Mouse (Mus musculus) embryonic facial prominence, embryonic 10.5 days (tissue): Measurements from ENCODE around the gene Hnf1a. TPM values are rescaled to one million over a fixed set of nuclear protein-coding genes. Genes with fewer than 3 reads are reported as not detected.

Experiments used
- DNase-seq: peaks from one replicate; pipeline ENCODE4 v3.0.0-alpha.2; 2017; ENCODE audit warnings: low spot score
- H3K27ac ChIP-seq: fragments of 300-500 bp; sonication (generic); replicated peaks from 2 replicates; pipeline ENCODE4 v1.5.1; 2016; ENCODE audit warnings: mild to moderate bottlenecking
- H3K27me3 ChIP-seq: fragments of 300-500 bp; sonication (generic); replicated peaks from 2 replicates; pipeline ENCODE4 v1.6.1; 2016; ENCODE audit warnings: low read depth, mild to moderate bottlenecking; ENCODE audit not compliant: poor library complexity, severe bottlenecking
- H3K36me3 ChIP-seq: fragments of 300-500 bp; sonication (generic); replicated peaks from 2 replicates; pipeline ENCODE4 v1.6.1; 2016; ENCODE audit warnings: mild to moderate bottlenecking, moderate library complexity
- H3K4me1 ChIP-seq: fragments of 300-500 bp; sonication (generic); 2 replicates; pipeline ENCODE4 v1.6.1; 2016
- H3K4me3 ChIP-seq: fragments of 300-500 bp; sonication (generic); 2 replicates; pipeline ENCODE4 v1.5.1; 2016; ENCODE audit warnings: mild to moderate bottlenecking, moderate library complexity
- H3K9me3 ChIP-seq: fragments of 300-500 bp; sonication (generic); 2 replicates; pipeline ENCODE4 v1.6.1; 2016; ENCODE audit warnings: mild to moderate bottlenecking
- WGBS: fragments of 180-500 bp; shearing (Covaris S2); methylation state at CpG from one replicate; pipeline ENCODE4 v1.1.7; 2016; 5-methylcytosine and 5-hydroxymethylcytosine counted together
- polyA plus RNA-seq: library from polyadenylated mRNA; unstranded; fragments of >200 nt; fragmentation: Nextera tagmentation; extraction: Ambion mirVana; gene quantifications from 2 replicates; pipeline ENCODE4 v1.2.1, GENCODE M21; 2016

Gene Hnf1a
- polyA plus RNA-seq, 1 experiment from 2014 or later, result 0.06 TPM

DNA sequence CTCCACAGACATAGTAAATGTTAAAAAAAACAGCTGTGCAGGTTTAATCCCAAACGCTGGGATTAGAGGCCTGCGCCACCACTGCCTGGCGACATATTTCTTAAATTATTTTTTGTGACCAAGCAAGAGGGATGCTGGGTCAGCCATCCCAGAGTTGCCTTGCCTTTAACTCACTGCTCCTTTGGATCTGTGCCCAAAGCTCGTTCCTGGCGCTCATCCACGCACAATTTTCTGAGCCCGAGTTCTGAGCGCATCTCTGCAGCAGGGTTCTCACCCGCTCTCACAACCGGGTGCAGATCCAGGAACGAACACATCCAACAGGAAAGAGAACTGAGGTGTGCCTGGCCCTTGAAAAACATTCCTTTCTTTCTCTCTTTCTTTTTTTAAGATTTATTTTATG lies 7.6 kb upstream of the Hnf1a start:
- no peaks in the 10 kb centered on the region for H3K9me3 ChIP-seq
- WGBS, result 73% methylated on average over 11 of the region's 11 CpGs

DNA sequence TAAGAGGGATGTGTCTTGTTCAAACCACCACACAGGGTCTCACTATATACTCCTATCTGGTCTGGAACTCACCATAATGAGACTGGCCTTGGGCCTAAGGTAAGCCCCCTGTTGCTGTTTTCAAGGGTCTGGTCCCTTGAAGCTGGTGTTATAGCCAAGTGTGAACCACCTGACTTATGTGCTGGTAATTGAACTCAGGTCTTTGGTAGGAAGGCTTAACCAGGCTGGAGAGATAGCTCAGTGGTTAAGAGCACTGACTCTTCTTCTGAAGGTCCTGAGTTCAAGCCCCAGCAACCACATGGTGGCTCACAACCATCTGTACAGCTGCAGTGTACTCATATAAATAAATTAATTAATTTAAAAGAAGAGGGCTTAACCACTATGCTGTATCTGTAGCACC lies 6.0 kb upstream of the Hnf1a start:
- H3K4me3 ChIP-seq, result no peak overlapping the region
- H3K27ac ChIP-seq, result no peak overlapping the region
- peaks cover 18% of the 10 kb centered on the region for H3K4me1 ChIP-seq
- no peaks in the 10 kb centered on the region for H3K9me3 ChIP-seq
- no peak for DNase-seq
- H3K27me3 ChIP-seq, result no peaks in the 10 kb centered on the region
- H3K36me3 ChIP-seq, result no peaks in the 10 kb centered on the region

More for the DNA sequence above, 7.6 kb upstream of the Hnf1a start:
- DNase-seq, result no peak
- Histone ChIP-seq H3K4me3 (no peak overlapping the region), H3K4me1 (peaks cover 18% of the 10 kb centered on the region), H3K27me3 (no peaks in the 10 kb centered on the region), H3K27ac (no peak overlapping the region), H3K36me3 (no peaks in the 10 kb centered on the region)

DNA sequence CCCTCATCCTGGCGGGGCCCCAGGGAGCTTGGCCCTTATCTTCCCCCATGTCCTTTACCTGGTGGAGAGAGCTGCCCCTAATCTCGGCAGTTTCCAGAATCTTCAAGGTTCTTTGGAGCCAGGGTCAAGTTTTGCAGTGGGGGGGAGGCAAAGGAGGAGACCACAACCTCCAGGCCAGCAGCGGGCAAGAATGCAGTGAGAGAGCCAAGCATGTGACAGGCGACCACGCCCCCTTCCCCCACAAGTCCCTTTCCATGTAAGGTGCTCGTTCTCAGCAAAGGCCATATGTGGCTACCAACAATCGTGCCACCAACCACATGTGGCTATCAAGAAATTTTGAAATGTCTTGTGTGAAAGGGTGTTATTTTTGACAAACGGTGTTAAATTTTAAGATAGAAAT lies 2.2 kb upstream of the Hnf1a start:
- Histone ChIP-seq H3K36me3 (no peaks in the 10 kb centered on the region), H3K4me3 (no peak overlapping the region), H3K4me1 (peaks cover 15% of the 10 kb centered on the region), H3K9me3 (no peaks in the 10 kb centered on the region), H3K27me3 (peaks cover 26% of the 10 kb centered on the region), H3K27ac (no peak overlapping the region)
- WGBS, result 82% methylated on average over 8 of the region's 8 CpGs
- DNase-seq, result no peak

DNA sequence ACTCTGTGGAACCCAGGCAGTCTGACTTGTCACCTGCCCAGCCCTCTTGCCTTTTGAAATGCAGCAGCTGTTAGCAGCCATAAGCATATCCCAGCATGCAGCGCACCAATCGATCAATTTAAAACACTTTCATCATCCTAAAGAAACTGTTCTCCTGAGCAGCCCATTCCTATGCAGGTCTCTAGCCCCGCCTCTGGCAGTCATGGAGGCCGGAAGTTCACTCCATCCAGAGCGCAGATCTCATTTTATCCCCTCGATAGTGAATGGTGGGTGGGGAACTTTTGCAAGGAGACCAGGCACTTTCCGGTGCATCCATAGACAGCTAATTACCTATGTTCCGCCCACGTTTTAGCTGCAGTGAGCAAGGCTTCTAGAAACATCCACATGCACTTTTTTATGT lies 1.3 kb upstream of the Hnf1a start:
- H3K4me1 ChIP-seq, result peaks cover 17% of the 10 kb centered on the region
- H3K27me3 ChIP-seq, result peaks cover 36% of the 10 kb centered on the region
- no peak overlapping the region for H3K4me3 ChIP-seq
- H3K27ac ChIP-seq, result no peak overlapping the region
- DNase-seq, result no peak
- H3K9me3 ChIP-seq, result no peaks in the 10 kb centered on the region
- 83% methylated on average over 9 of the region's 9 CpGs for WGBS
- H3K36me3 ChIP-seq, result no peaks in the 10 kb centered on the region

DNA sequence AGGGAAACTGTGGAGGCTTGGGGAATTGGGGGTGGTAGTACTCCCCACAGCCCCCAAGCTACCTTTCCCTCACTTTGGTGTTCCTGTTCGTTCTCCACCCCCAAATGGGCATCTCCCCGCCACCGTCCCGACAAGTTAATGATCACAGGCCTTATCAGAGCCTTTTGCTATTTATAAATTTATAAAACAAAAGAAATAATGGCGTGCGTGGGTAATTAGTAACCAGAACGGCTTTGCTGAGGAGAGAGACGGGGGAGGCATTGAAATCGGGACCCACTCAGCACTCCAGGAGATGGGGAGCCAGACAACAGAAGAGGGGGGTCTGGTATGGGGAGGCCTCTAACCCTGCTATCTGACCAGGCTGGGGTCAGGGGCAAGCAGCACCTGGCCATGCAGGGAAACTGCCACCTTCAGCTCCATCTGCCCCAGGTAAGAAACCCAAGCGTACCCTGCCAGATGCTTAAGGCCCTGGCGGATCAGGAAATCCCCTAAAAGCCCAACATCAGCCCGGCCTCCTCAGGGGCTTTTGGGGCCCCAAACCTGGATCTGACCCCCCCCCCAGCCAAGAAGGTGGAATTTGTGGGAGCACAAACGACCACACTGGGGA lies 1.2 kb downstream of the Hnf1a start:
- 59% methylated on average over 13 of the region's 13 CpGs for WGBS
- peaks cover 41% of the 10 kb centered on the region for H3K27me3 ChIP-seq
- H3K4me1 ChIP-seq, result peaks cover 24% of the 10 kb centered on the region
- no peaks in the 10 kb centered on the region for H3K9me3 ChIP-seq
- no peak overlapping the region for H3K27ac ChIP-seq
- no peak for DNase-seq
- no peak overlapping the region for H3K4me3 ChIP-seq
- H3K36me3 ChIP-seq, result no peaks in the 10 kb centered on the region

DNA sequence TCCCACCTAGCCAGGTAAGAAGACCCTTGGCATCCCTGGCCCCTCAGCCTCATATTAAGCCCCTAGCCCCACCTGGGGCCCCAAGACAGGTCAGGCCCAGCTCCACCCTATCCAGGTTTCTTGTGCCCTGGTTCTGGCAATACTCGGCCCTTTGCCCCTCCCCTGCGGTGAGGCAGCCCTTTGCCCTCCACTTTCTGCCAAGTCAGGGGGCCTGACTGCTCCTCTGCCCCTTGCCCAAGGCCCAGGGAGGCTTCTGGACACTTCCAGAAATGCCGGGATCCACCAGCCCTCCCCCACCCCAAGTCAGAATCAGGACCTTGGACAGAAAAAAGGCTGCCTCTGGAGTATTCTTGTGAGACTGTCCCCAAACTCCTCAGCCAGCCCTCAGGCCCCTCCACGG lies 1.8 kb downstream of the Hnf1a start:
- H3K36me3 ChIP-seq, result no peaks in the 10 kb centered on the region
- no peak overlapping the region for H3K27ac ChIP-seq
- H3K27me3 ChIP-seq, result peaks cover 41% of the 10 kb centered on the region
- no peaks in the 10 kb centered on the region for H3K9me3 ChIP-seq
- peaks cover 28% of the 10 kb centered on the region for H3K4me1 ChIP-seq
- WGBS, result 14% methylated on average over 4 of the region's 4 CpGs
- no peak for DNase-seq
- no peak overlapping the region for H3K4me3 ChIP-seq

DNA sequence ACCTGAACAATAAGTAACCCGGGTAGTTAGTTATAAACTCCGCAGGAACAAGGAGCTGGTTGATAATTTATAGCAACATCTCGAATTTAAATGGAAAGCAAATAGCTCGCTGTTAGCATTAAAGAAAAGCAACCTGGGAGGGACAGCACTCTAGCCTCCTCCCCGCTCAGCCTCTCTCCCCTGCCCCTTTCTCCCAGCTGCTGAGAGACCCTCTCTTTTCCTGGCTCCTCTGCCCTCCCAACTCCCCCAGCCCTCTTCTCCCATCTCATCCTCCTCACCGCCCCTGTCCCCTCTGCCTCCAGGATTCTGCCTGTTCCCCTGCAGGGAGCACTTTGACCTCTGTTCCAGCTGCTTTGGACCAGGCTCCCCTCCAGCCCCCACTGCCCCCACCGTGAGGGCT lies 2.2 kb downstream of the Hnf1a start:
- no peaks in the 10 kb centered on the region for H3K9me3 ChIP-seq
- H3K27me3 ChIP-seq, result peaks cover 41% of the 10 kb centered on the region
- DNase-seq, result no peak
- 29% methylated on average over 7 of the region's 7 CpGs for WGBS
- no peak overlapping the region for H3K4me3 ChIP-seq
- H3K4me1 ChIP-seq, result peaks cover 28% of the 10 kb centered on the region
- H3K36me3 ChIP-seq, result no peaks in the 10 kb centered on the region
- no peak overlapping the region for H3K27ac ChIP-seq

DNA sequence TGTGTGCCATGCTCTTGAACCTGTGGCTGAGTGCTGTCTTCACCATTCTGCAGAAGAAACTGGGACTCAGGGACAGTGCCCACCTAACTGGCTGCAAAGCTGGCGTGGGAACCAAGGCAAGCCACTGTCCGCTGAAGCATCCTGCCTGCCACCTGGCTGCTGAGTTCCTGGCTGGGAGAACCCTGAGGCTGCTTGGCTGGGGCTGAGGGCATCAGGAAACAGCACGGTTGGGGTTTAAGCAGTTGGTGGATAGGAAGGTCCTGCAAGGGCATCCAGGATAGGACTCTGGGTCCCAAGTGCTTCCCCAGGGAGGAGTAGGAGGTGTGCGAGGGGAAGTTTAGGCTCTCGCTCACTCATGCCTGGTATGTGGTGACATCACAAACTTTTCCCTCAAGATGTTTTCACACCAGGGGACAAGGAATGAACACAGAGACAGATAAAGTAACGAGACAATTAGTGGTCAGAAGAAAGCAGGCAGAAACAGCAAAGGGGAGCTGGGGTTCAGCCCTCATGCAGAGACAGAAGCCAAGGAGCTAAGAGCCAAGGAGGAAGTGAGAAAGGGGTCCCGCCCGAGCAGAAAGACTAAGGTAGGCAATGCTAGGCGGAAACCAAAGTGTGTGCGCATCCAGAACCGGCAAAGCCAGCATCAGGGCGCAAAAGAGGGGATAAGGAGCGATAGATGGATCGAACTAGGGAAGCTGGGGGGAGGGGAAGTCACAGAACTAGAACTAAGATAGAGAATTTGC lies 3.2 kb downstream of the Hnf1a start:
- H3K4me3 ChIP-seq, result no peak overlapping the region
- no peak overlapping the region for H3K27ac ChIP-seq
- H3K36me3 ChIP-seq, result no peaks in the 10 kb centered on the region
- no peak for DNase-seq
- no peaks in the 10 kb centered on the region for H3K9me3 ChIP-seq
- H3K4me1 ChIP-seq, result peaks cover 28% of the 10 kb centered on the region
- 43% methylated on average over 14 of the region's 14 CpGs for WGBS
- H3K27me3 ChIP-seq, result peaks cover 41% of the 10 kb centered on the region

DNA sequence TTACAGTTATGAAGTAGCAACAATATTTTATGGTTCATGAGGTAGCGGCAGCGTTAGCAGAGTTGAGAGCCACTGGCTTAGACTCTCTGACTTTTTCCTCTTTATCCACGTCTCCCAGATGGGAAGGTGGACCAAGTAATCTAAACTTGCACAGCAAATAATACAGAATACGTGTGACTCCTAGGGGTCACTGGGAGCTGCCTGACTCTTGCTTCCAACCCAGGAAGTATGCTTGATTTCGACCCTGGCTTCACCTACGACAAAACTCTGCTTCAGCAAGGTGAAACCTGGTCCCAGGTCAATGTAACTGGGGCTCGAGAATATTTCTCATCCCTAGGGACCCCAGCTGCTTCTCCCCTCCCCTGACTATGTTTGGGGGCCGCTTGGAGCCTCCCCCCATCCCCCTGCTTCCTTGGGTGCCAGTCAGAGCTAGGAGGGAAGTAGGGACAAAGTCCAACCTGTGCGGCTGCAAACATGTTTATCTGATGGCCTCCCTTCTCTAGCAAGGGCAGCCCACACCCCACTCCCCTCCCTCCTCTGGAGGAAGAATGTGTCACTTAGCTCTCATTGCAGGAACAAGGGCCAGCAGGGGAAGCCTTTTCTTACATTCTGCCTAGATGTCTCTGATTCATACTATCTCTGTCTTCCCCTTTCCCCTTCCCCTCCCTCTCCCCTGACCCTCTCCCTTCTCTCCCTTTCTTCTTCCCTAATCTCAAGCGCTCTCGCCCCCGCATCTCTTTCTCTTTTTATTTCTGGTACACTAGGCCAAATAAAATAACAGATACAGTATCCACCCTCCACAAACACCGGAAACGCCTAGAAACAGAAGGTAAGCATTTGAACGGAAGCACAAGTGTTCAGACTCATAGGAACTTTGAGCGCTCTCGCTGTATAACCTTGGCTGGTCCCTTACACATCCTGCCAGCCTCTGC lies 5.7 kb downstream of the Hnf1a start:
- no peak for DNase-seq
- 67% methylated on average over 17 of the region's 17 CpGs for WGBS
- Histone ChIP-seq H3K36me3 (no peaks in the 10 kb centered on the region), H3K27me3 (peaks cover 34% of the 10 kb centered on the region), H3K27ac (no peak overlapping the region), H3K4me1 (peaks cover 26% of the 10 kb centered on the region), H3K4me3 (no peak overlapping the region), H3K9me3 (no peaks in the 10 kb centered on the region)

DNA sequence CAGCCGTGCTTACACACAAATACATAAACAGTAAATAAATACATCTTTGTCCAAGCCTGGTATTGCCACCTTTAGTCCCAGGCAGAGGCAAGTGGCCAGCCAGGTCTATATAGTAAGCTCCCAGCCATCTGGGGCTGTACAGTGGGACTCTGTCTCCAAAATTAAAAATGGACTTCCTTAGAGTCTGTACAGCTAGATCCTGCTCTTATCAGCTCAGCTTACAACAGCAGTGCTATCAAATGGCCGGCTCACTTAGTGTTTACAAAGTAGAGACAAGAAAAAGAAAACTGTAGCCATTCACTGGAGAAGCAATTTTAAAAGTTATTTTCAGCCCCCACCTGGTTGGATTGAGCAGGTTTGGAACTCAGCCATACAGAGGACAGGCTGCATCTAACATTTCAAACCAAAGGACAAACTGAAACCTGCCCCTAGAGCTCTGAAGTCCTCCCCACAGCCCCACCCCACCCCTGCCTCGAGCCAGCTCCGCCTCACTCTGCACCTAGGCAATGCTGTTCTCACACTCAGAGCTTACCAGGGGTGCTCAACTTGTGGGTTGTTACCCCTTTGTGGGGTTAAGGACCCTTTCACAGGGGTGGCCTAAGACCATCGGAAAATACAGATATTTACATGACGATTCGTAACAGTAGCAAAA lies 6.5 kb downstream of the Hnf1a start:
- Histone ChIP-seq H3K9me3 (no peaks in the 10 kb centered on the region), H3K36me3 (no peaks in the 10 kb centered on the region), H3K4me1 (peaks cover 26% of the 10 kb centered on the region), H3K27ac (no peak overlapping the region), H3K27me3 (peaks cover 26% of the 10 kb centered on the region), H3K4me3 (no peak overlapping the region)
- no peak for DNase-seq
- WGBS, result 75% methylated on average over 7 of the region's 7 CpGs

DNA sequence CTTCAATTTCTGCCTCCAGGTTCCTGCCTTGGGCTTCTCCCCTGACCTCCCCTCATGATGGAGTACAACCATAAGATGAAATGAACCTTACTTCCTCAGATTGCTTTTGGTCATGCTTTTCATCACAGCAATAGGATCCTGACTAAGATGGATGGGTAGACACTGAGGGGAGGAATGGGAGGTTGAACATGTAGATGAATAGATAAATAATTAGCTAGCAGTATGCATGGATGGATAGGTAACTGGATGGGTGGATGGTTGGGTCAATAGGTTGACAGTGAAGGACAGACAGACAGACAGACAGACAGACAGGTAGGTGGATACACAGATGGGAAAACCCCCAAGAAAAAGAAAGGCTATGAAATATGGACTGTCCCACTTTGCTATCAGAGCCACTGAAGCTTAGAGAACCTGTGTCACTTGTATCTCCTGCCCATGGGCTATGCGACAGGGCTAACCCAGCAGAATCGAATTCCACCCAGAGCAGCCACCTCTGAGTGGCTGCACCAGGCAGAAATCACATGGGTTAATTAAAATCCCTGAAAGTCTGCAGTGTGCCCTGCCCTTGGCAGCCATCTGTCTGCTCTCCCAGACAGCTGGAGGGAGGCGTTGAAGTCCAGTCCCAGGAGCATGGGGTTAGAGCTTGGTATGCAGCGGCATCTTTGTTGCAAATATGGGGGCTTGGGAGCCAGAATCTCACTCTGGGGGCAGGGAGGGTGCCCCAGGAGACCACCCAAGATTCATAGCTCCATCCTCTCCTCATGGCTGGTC lies 9.1 kb downstream of the Hnf1a start:
- DNase-seq, result no peak
- WGBS, result 72% methylated on average over 4 of the region's 4 CpGs
- H3K9me3 ChIP-seq, result no peaks in the 10 kb centered on the region
- no peaks in the 10 kb centered on the region for H3K36me3 ChIP-seq
- no peak overlapping the region for H3K4me3 ChIP-seq
- peaks cover 1% of the 10 kb centered on the region; the same call in 1 of the 2 replicates for H3K27me3 ChIP-seq
- peaks cover 17% of the 10 kb centered on the region for H3K4me1 ChIP-seq
- H3K27ac ChIP-seq, result no peak overlapping the region

DNA sequence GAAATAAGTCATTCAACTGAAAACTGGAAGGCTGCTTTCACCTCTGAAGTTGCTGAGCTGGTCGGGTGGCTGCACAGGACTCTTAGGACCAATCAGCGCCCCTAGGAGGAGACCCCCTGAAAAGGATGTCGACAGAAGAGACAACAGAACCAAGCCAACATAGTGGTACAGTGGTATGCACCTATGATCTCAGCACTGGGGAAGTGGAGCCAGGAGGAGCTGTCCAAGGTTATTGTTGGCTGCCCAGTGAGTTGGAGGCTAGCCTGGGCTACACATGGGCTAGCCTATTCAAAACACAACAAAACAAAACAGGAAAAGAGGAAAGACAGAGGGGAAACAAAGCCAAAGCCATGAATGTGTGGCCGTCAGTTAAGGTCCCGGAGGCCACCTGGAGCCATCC lies 12.8 kb downstream of the Hnf1a start:
- no peak for DNase-seq
- H3K4me3 ChIP-seq, result no peak overlapping the region
- H3K36me3 ChIP-seq, result no peaks in the 10 kb centered on the region
- no peak overlapping the region for H3K27ac ChIP-seq
- H3K27me3 ChIP-seq, result no peaks in the 10 kb centered on the region
- 86% methylated on average over 5 of the region's 5 CpGs for WGBS
- no peaks in the 10 kb centered on the region for H3K9me3 ChIP-seq
- H3K4me1 ChIP-seq, result peaks cover 12% of the 10 kb centered on the region
